Mouse (Mus musculus) adrenal gland, adult (tissue): ENCODE results near the gene Agpat3.
"Not testable (repeated sequence)": the region's sequence is repeated elsewhere in the genome, so short reads cannot be mapped to it uniquely, and the experiment has no call there.

ENCODE experiments used
- DNase-seq, 2 experiments: peaks; one replicate each; pipeline ENCODE4 v3.0.0; 2022 to 2023; ENCODE audit warnings: low spot score in 1 of 2; ENCODE audit not compliant: inconsistent age in 2 of 2

The Agpat3 gene

DNA sequence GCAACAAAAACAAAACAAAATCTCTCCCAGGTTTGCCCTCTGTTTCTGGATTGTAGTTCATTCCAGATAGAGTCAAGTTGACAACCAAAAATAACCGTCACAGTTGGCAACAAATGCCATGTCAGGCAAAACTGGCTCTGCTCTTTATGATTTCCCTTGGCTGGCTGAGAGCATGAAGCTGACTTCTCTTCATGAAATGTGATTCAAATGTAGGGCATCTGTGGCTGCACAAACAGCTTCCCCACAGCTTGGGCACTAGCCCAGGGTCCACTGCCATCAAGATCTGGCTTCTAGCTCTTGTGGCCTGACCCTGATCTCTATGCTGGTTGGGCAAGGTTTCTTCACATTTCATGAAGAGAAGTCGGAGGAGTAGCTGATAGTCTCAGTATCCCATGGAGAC, 9.7 kb upstream of the Agpat3 start:
- peak in 1 of 2 experiments; percentile 69 for DNase-seq

DNA sequence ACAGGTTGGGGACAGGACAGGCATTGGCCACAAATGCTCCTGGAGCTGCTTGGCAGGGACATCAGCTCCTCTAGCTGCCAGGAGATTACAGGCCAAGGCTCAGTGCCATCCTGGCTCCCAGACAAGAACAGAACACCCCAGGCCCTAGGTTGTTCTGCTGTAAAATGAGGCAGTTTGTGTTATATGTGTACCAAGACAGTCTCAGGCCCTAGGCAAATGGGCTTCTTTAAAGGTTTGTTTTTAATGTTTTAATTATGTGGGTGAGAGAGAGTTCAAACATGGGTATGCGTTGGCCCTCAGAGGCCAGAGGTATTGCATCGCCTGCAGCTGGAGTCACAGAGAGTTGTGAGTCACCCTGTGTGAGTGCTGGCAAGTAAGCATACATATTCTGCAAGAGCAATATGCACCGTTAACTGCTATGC, 8.0 kb upstream of the Agpat3 start:
- DNase-seq = peak; percentile 61 to 88

DNA sequence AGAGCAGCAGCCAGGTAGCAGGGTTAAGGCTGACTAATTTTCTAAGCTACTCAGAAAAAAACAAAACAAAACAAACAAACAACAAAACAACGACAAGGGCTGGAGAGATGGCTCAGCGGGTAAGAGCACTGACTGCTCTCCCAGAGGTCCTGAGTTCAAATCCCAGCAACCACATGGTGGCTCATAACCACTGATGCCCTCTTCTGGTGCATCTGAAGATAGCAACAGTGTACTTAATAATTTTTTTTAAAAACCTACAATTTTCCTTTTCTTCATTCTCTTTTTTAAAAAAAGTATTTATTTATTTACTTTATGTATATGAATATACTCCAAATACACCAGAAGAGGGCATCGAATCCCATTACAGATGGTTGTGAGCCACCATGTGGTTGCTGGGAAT, 6.7 kb upstream of the Agpat3 start:
- not testable (repeated sequence) for DNase-seq

DNA sequence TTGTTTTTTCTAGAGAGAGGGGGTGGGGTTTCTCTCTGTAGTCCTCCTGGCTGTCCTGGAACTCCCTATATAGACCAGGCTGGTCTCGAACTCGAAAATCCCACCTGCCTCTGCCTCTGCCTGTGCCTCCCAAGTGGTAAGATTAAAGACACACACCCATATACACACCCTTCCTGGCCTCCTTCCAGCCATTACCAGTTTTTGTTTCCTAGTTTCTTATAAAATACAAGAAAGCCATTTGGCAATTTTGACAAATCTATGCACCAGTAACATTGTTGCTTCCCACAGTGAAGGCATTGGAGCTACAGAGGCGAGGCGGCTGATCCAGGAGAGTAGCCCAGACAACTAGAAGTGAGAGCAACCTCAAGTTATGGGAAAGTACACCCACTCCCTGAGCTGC, 6.0 kb upstream of the Agpat3 start:
- no peak for DNase-seq

DNA sequence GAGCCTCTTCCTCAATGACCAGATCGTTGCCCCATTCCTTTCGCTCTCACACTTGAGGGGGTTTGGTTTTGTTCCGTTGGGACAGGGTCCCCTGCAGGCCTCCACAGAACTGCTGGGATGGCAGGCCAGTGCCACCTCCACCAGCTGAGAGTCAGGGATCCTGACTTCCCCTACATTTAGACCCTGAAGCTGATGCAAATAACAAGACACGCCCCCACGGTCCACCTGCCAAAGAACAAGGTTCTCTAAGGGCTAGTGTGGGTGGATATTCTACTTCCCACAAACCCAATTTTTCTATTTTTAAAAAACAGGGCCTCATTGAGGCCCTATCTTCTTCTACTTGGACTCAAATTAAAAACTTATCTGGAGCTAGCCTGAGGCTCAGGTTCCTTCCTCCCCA, 5.5 kb upstream of the Agpat3 start:
- DNase-seq = no peak

DNA sequence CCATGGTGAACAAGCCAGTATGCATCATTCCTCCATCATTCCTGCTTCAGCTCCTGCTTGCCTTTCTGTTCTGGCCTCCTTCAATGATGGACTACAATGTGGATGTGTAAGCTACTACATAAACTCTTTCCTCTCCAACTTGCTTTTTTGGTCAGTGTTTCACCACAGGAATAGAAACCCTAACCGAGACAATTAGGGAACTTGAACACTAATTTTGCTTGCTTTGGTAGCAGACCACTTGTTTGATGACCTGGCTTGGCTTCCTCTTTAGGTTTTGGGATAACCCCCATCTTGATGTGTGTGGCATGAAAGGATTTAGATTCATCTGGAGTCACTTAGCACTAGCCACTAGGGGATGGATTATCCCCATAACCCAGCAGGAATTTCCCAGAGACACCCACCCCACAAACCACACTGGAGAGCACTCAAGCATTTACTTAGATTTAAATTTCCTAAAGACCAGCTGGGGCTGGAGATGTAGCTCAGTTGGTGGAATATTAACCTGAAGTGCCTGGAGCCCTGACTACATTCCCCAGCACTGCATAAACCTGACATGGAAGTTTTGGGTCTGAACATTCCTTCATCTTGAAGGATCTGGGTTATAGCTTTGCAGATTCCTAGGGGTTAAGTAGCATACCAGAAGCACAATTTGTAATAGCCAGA, 3.8 kb upstream of the Agpat3 start:
- no peak for DNase-seq

DNA sequence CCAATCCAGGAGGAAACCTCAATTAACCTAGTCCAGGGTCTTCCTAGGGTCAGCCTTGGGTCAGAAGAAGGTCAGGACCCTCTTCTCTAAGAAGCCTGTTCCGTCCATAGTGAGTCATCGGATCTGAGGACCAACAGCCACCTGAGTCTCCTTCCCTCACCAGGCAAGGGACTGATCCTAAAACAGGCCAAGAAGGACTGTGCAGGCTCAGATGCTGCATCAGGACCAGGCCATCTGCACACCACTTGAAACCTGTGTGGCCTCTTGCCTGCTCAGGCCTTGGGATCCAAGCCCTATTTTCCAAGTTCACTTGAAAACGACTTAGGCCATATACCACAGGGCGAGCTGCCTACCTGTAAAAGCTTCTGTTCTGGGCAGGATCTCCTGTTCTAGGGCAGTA, 907 bp upstream of the Agpat3 start:
- DNase-seq = no peak

DNA sequence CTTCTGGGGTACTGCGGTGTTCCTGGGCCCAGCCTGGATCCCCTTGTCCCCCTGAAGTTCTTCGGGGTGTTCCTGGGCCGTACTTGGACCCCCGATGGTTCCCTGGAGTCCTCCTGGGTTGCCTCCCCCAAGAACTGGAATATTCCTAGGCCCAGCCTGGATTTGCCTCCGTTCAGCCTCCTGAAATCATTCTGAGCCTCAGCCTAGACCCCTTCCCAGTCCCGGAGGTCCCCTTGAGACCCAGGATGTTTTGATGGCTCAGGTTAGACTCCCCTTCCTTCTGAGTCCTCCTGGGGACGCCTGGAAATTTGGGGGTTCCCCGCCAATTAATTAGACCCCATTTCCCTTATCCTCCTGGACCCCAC, 359 bp upstream of the Agpat3 start:
- no peak for DNase-seq

DNA sequence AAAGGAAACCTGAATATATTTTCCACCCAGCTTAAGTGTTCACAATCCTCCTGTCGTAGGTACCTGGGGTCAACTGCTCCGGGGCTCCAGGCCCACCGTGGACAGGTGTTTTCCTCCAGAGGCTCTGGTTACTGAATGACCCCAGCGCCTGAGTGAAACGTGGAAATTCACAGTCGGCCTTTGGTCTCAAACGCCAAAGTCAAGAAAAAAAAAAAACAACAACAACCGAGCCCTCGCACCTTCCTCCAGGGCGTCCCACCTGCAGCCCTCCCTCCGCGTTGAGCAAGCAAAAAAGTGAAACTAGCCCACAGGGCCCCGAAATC, 764 bp downstream of the Agpat3 start:
- no peak for DNase-seq

DNA sequence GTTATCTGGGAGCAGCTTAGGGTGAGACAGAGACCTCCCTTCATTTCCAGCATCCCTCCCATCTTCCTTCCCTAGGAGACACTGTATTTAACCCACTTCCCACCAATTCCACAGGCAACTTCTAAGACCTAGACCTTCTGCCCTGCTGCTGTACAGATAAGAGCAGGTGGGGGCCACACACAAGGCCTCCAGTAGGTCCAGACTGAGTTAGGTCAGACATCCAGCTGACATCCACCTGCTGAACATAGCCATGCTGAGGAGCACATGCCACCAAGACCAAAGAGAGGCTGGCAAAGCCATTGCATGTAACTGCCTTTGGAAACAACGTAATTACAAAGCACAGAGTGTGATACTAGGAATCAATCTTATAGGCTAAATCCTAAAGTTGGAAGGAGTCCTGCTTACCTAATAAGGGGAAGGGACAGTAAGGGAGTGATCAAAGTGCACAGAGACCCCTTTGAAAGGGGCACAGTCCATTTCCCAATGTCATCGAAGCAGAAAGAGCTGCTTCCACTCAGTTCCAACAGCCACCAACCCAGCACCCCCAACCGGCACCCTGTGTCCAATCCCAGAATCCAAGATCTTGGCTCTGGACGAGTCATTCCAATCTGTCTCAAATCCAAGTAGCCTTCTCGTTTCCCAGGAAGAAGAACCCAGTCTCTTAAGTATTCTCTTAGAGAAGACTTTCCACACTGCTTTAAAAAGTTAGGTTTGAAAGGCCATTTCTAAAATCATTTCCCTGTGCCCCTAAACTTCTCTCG, 1.3 kb downstream of the Agpat3 start:
- DNase-seq = peak in 1 of 2 experiments; percentile 64

DNA sequence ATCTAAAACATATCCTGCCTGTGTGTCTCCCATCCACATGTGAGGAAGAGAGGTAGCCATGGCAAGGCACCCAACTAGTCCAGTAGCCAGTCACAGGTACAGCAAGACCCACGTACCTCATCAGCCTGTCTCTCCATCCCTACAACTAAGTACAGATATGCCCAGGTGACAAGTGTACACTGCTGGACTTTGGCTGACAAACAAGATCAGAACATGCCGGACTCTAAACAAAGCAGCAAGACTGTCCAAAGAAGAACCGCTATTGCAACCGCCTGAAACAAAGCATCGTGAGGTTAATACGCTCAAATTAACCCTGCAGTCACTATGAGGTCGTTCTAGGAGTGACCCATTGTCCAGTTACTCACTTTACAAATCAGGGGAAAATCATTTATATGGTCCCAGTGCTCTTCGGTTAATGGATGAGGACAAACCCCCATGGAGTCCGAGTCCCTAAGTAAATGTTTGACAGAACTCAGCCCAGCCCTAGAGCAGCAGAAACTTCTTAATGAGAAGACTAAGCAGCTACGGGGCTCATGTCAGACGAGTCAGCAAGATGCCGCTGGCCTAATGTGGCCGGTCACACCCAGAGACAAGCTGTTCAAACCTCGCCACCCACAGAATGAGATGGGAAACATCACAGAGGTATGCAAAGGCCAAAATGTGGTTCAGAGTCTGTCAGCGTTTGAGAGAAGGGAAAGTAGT, 2.7 kb downstream of the Agpat3 start:
- DNase-seq = no peak

DNA sequence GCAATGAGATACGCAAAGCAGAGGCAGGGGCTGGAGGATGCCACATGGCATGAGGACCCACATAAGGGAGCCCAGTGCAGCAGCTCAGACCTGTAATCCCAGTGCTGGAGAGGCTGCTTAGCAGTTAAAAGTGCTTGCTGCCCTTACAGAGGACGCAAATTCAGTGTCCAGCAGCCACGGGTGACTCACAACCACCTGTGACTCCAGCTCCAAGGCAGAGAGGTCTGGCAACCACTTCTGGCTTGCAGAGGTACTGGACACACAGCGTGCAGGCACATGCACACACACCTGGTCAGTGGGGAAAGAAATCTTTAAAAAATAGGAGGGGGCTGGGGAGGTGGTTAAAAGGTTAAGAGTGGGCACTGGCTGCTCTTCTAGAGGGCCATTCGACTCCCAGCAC, 4.1 kb downstream of the Agpat3 start:
- DNase-seq = no peak

DNA sequence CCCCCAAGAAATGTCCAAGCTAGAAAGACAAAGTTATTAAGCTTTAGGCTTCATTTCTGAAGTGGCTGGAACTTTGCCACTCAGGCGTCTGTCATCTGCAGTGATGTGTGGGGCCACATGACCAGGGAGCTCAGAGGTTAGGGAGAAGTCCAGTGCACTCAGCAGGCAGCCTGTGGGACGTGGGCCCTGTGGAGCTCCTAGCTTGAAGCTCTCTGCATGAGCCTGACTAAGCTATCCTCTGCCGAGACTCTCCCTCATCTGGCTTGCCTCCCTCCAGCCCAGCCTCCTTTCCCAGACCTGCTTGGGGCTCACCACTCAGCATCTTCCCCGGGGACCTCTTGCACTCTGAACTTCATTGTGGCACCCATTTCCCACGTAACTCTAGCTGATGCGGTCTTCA, 4.8 kb downstream of the Agpat3 start:
- DNase-seq = no peak

DNA sequence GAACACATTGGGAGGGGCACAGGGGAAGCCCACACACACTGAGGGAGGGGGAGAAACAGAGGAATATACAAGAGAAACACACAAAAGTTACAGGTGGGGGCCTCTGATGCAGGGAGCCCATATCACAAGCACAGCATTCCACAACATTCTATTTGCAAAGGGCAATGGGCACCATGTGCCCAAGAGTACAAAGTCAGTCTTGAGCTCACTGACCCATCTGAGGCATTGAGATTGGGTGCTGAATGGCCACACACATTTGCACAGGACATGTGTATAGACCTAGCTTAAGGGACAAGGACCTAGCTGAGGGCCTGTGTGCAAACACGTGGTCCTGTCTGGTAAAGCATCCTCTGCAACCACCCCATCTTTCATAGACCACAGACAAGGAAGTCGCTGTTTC, 6.8 kb downstream of the Agpat3 start:
- DNase-seq = no peak

DNA sequence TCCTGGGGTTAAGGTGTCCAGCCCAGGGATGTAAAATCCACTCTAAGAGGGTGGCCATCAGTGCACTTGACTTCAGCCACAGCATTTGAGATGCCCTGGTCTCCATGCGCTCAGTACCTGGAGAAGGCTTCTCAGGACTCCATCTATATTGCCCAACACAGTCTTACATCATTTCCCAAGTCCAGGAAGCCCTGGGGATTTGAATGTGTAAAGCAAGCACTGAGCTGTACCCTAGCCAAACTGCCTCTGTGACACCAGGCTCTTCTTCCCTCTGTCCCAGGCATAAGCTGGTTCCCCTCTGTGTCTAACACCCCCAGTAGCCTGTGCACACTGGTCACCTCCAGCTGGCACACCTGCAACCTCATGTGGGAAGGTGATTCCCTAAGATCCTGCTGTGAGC, 10.2 kb downstream of the Agpat3 start:
- DNase-seq = no peak

DNA sequence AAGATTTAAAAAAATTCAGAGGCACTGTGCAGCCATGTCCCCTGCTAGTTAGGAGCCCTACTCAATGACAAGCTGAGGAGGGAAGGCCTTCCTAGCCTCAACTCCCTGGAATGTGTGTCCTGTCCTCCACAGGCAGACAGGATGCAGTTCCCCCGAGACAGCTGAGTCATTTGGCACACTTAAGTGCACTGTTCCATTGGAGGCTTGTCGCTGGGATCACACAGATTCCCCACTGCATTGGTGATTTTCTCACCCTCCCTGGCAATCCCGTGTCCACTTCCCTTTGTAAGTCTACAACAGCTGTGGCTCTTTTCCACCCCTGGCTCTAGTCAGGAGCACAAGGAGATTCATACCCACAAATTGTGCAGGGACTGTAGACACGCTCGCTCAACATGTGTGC, 14.1 kb downstream of the Agpat3 start:
- peak; percentile 63 to 80 for DNase-seq

DNA sequence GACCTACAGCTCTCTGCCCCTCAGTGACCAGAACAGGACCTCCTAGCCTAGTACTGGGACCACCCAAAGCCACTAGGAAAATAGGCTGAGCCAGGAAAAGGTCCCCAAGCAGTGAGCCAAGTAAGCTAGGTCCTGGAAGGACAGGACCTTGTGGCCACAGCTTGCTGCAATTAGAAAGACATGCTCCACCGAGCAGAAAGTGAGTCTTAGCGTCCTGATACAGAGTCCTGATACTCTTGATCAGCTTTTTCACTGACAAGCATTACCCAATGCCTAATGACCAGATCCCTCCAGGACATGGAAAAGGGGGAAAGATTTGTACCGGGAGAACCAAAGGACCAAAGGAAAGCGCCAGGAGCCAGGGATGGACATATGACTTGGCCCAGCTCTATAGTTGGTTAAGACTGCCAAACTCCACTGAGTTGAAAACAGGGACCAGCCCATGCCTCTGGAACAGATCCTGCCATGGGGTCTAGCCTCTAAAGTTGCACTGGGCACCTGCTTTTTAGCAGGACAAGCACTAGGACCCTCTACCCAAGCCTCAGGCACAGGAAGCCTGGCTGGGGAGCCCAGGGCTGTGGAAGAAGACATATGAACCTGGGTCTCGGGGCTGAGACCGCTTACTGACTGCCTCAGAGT, 17.2 kb downstream of the Agpat3 start:
- DNase-seq = peak in 1 of 2 experiments; percentile 79

DNA sequence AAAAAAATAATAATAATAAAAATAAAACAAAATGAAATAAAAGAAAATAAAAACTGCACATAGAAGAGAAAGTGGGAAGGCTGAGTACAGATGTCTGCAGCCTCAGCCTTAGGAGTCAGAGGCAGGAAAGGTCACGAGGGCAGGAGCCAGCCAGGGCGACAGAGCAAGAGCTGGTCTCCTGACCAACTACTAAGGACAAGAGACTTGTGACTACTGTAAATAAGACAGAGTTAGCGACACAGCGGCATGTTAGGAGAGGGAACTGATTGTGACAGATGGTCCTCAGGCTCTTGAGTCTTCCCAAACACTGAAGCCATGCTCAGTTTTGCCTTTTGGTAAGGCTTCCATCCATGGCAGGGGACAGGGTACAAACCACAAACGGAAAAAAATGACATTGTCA, 20.7 kb downstream of the Agpat3 start:
- DNase-seq = no peak

DNA sequence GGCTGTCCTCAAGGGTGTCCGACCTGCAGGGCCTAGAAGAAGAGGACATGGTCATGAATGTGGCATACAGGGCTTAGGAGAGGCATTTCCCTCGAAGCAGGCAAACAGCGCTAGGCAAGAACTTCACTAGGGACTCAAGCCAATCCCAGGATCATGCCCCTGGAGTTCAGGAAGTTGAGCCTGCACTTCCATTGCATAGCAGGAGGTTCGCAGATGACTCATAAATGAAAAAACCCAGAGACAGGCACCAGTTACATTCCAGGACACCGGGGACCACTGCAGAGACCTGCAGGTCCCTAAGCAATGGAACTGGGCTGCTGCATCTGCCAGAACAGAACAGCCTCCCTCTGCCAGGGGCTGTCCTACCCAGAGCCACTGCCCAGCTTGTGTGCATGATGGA, 23.0 kb downstream of the Agpat3 start:
- DNase-seq = no peak

DNA sequence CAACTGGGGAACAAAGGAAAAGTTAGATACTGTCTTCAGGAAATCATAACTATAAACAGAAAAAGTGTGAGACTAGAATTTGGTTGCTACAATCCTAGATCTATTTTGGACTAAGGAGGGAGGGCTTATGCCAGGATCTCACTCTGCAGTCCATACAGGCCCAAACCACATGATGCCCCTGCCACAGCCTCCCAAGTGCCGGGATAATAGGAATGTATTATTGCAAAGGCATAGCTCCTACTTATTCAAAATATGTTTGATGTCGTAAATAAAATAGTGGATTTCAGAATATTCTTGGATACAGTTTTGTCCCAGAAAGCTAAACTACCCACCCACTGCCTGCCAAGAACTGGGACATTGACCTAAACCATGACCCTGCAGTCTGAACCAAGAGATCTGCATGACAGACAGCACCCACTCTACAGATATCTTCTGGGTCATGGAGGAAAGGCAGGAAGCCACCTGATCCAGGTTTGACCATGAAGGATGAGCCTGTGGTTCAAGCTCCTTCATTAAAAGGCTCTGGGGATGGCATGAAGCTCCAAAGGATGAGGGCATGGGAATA, 24.2 kb downstream of the Agpat3 start:
- DNase-seq = peak in 1 of 2 experiments; percentile 74

DNA sequence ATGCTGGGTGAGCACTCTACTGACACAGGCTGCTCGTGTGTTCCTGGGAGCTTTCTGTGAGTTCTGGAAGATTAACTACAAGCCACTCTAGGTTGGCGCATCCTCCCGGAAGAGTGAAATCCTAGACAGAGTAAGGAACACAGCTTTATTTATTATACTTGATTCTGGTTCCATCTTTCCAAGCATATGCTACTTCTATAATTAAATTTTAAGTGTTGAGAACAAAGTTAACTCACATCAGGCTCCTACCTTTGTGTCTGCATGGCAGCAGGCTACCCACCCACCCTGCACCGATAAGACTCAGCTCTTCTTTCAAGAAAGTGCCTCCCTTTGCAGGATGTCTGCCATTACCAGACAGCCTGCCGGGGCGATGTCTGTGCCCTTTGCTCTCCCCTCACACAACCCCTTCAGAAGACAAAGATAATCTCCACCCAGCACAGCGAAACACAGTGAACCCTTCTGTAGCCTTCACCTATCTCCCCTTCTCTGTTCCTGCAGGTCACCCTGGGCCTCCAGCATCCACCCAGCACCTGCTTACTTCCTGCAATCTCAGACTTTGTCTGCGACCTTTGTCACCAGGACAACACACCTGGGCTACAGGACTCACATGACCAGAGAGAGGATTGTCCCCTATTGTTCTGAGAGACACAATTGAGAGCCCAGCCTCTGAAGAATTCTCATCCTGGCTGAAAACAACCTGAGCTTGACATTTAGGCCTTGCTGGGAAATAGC, 26.2 kb downstream of the Agpat3 start:
- DNase-seq = no peak
